Mouse (Mus musculus): ENCODE data around the gene Olfr9.
A peak's percentile ranks its signal among the peaks of the same experiment; 100 is the strongest.
"Not testable (repeated sequence)": the region's sequence is repeated elsewhere in the genome, so short reads cannot be mapped to it uniquely, and the experiment has no call there.

The Olfr9 gene

GRCm38 (mm10) chr10:128989131-128989530 is at the start of gene Olfr9:
Gene Olfr9, plus strand, starts transcription at chr10:128989431.
- DNase-seq (ENCODE audit: low read depth), result not testable (repeated sequence)

GRCm38 (mm10) chr10:128940475-128941061 is 48.7 kb upstream of the Olfr9 start:
- peak; percentile 69 for DNase-seq (ENCODE audit: low read depth)

- peak; percentile 62 for DNase-seq (ENCODE audit: low read depth)
Measured at GRCm38 (mm10) chr10:128945675-128946074, 43.6 kb upstream of the Olfr9 start.

GRCm38 (mm10) chr10:128947496-128947895 is 41.7 kb upstream of the Olfr9 start:
- DNase-seq (ENCODE audit: low read depth), result no peak

GRCm38 (mm10) chr10:128950208-128950887 is 38.9 kb upstream of the Olfr9 start:
- DNase-seq (ENCODE audit: low read depth), result no peak

- DNase-seq (ENCODE audit: low read depth), result no peak
Measured at GRCm38 (mm10) chr10:128958340-128958739, 30.9 kb upstream of the Olfr9 start.

- no peak for DNase-seq (ENCODE audit: low read depth)
Measured at GRCm38 (mm10) chr10:128960142-128960541, 29.1 kb upstream of the Olfr9 start.

GRCm38 (mm10) chr10:128960590-128961584 is 28.3 kb upstream of the Olfr9 start, which contains the start of gene Mettl7b:
Gene Mettl7b, minus strand, starts transcription at chr10:128960988.
- DNase-seq (ENCODE audit: low read depth), result no peak

- no peak for DNase-seq (ENCODE audit: low read depth)
Measured at GRCm38 (mm10) chr10:128964961-128965360, 24.3 kb upstream of the Olfr9 start.

GRCm38 (mm10) chr10:128965871-128966270 is 23.4 kb upstream of the Olfr9 start:
- DNase-seq (ENCODE audit: low read depth), result no peak

GRCm38 (mm10) chr10:128968341-128968749 is 20.9 kb upstream of the Olfr9 start:
- no peak for DNase-seq (ENCODE audit: low read depth)

GRCm38 (mm10) chr10:128970740-128971250 is 18.4 kb upstream of the Olfr9 start:
- DNase-seq (ENCODE audit: low read depth), result no peak

GRCm38 (mm10) chr10:128972841-128973240 is 16.4 kb upstream of the Olfr9 start:
- no peak for DNase-seq (ENCODE audit: low read depth)

- DNase-seq (ENCODE audit: low read depth), result no peak
Measured at GRCm38 (mm10) chr10:128976395-128976794, 12.8 kb upstream of the Olfr9 start.

GRCm38 (mm10) chr10:128977522-128978114 is 11.6 kb upstream of the Olfr9 start:
- DNase-seq (ENCODE audit: low read depth), result peak; percentile 58

- no peak for DNase-seq (ENCODE audit: low read depth)
Measured at GRCm38 (mm10) chr10:128980644-128981365, 8.4 kb upstream of the Olfr9 start.

- DNase-seq (ENCODE audit: low read depth), result peak; percentile 11
Measured at GRCm38 (mm10) chr10:128990129-128990850, 1.1 kb downstream of the Olfr9 start.

GRCm38 (mm10) chr10:128990994-128991393 is 1.8 kb downstream of the Olfr9 start:
- peak; percentile 40 for DNase-seq (ENCODE audit: low read depth)

GRCm38 (mm10) chr10:128995796-128996195 is 6.6 kb downstream of the Olfr9 start:
- no peak for DNase-seq (ENCODE audit: low read depth)

GRCm38 (mm10) chr10:128996523-128997040 is 7.4 kb downstream of the Olfr9 start:
- no peak for DNase-seq (ENCODE audit: low read depth)
